Mouse (Mus musculus) spleen, adult 2 months (tissue): ENCODE measurements around the gene Mta2. TPM values are rescaled to one million over a fixed set of nuclear protein-coding genes. Genes with fewer than 3 reads are reported as not detected.

Source experiments
- DNase-seq, 2 experiments: peaks; one replicate each; pipeline versions ENCODE4 v3.0.0 to v3.0.0-alpha.2; 2012 to 2021; ENCODE audit warnings: low spot score in 2 of 2, low read depth in 1 of 2
- H3K27ac ChIP-seq: fragments of 200-500 bp; 2 replicates; pipeline ENCODE4 v1.5.1; 2012; ENCODE audit warnings: low read length, inconsistent platforms; ENCODE audit not compliant: insufficient read depth
- H3K27me3 ChIP-seq: fragments of 200-500 bp; 2 replicates; pipeline ENCODE4 v1.6.1; 2012; ENCODE audit warnings: mild to moderate bottlenecking, moderate library complexity, low read length, inconsistent platforms; ENCODE audit not compliant: control insufficient read depth, insufficient read depth
- H3K36me3 ChIP-seq: fragments of 200-500 bp; 2 replicates; pipeline ENCODE4 v1.6.1; 2012; ENCODE audit warnings: mild to moderate bottlenecking, low read length, inconsistent platforms; ENCODE audit not compliant: control insufficient read depth, insufficient read depth
- H3K4me1 ChIP-seq: fragments of 200-500 bp; 2 replicates; pipeline ENCODE4 v1.6.1; 2011; ENCODE audit warnings: inconsistent platforms; ENCODE audit not compliant: control insufficient read depth, insufficient read depth, insufficient read length
- H3K4me3 ChIP-seq: fragments of 200-500 bp; 2 replicates; pipeline ENCODE4 v1.5.1; 2011; ENCODE audit warnings: mild to moderate bottlenecking, inconsistent platforms; ENCODE audit not compliant: insufficient read depth, insufficient read length; ENCODE audit errors: extremely low read depth
- CTCF ChIP-seq: fragments of 200-500 bp; IDR thresholded peaks from 2 replicates; pipeline ENCODE4 v1.5.1; 2011; ENCODE audit warnings: mild to moderate bottlenecking, inconsistent platforms; ENCODE audit not compliant: insufficient read depth, insufficient read length, insufficient replicate concordance; ENCODE audit errors: extremely low read depth
- POLR2A ChIP-seq: fragments of 200-500 bp; IDR thresholded peaks from 2 replicates; pipeline ENCODE4 v1.6.1; 2011; ENCODE audit warnings: low read depth, low read length, inconsistent platforms
- WGBS: fragments of 180-500 bp; shearing (Covaris S2); methylation state at CpG from one replicate; pipeline ENCODE4 v1.1.7; 2018; 5-methylcytosine and 5-hydroxymethylcytosine counted together
- polyA plus RNA-seq: library from polyadenylated mRNA; depleted of rRNA; stranded (reverse); fragments of >200 nt; gene quantifications from 2 replicates; pipeline ENCODE4 v1.2.3, GENCODE M21; 2012

The Mta2 gene
- polyA plus RNA-seq, 1 experiment: 37.7 TPM

- H3K27ac ChIP-seq: peak overlapping the region; percentile 65
- H3K4me1 ChIP-seq: peaks cover 17% of the 10 kb centered on the region
- H3K4me3 ChIP-seq: peak overlapping the region; percentile 36; the same call in 1 of the 2 replicates
- TF ChIP-seq POLR2A: no peak
- TF ChIP-seq CTCF: no peak
- H3K27me3 ChIP-seq: no peaks in the 10 kb centered on the region
- 59% methylated on average over 10 of the region's 10 CpGs for WGBS
- peaks cover 31% of the 10 kb centered on the region for H3K36me3 ChIP-seq
- no peak for DNase-seq
Observed at GRCm38 (mm10) chr19:8941136-8941514, 550 bp upstream of the Mta2 start.

- Histone ChIP-seq H3K4me3 (peak overlapping the region; percentile 93), H3K27ac (peak overlapping the region; percentile 99), H3K4me1 (peaks cover 17% of the 10 kb centered on the region), H3K27me3 (no peaks in the 10 kb centered on the region), H3K36me3 (peaks cover 32% of the 10 kb centered on the region)
- TF ChIP-seq POLR2A: peak; percentile 20; the same call in 1 of the 2 replicates
- TF ChIP-seq CTCF: no peak
- WGBS: under 1% methylated on average over 46 of the region's 46 CpGs
- DNase-seq: peak in 1 of 2 experiments; percentile 54
Observed at GRCm38 (mm10) chr19:8942276-8942964, 745 bp downstream of the Mta2 start.

GRCm38 (mm10) chr19:8943047-8943446 is 1.4 kb downstream of the Mta2 start:
- H3K27me3 ChIP-seq: no peaks in the 10 kb centered on the region
- no peak for DNase-seq
- TF ChIP-seq CTCF (no peak), POLR2A (no peak)
- WGBS: 35% methylated on average over 2 of the region's 2 CpGs
- peak overlapping the region; percentile 93 for H3K4me3 ChIP-seq
- H3K4me1 ChIP-seq: peaks cover 17% of the 10 kb centered on the region
- no peak overlapping the region for H3K27ac ChIP-seq
- peaks cover 36% of the 10 kb centered on the region for H3K36me3 ChIP-seq

- Histone ChIP-seq H3K36me3 (peaks cover 41% of the 10 kb centered on the region), H3K4me1 (peaks cover 17% of the 10 kb centered on the region), H3K4me3 (no peak overlapping the region), H3K27ac (peak overlapping the region; percentile 5; the same call in 1 of the 2 replicates), H3K27me3 (no peaks in the 10 kb centered on the region)
- no peak for DNase-seq
- 19% methylated on average over 5 of the region's 5 CpGs for WGBS
- no peak for TF ChIP-seq POLR2A
- TF ChIP-seq CTCF: no peak
Observed at GRCm38 (mm10) chr19:8944062-8944461, 2.4 kb downstream of the Mta2 start.

- TF ChIP-seq CTCF (no peak), POLR2A (no peak)
- Histone ChIP-seq H3K27me3 (no peaks in the 10 kb centered on the region), H3K27ac (no peak overlapping the region), H3K4me1 (peaks cover 17% of the 10 kb centered on the region), H3K36me3 (peaks cover 44% of the 10 kb centered on the region), H3K4me3 (no peak overlapping the region)
- peak in 1 of 2 experiments; percentile 43 for DNase-seq
- 20% methylated on average over 5 of the region's 5 CpGs for WGBS
Observed at GRCm38 (mm10) chr19:8944750-8945149, 3.1 kb downstream of the Mta2 start.

GRCm38 (mm10) chr19:8945251-8945650 is 3.6 kb downstream of the Mta2 start:
- no peak for DNase-seq
- Histone ChIP-seq H3K27ac (no peak overlapping the region), H3K27me3 (no peaks in the 10 kb centered on the region), H3K36me3 (peaks cover 46% of the 10 kb centered on the region), H3K4me1 (peaks cover 17% of the 10 kb centered on the region), H3K4me3 (no peak overlapping the region)
- WGBS: 74% methylated on average over 6 of the region's 6 CpGs
- TF ChIP-seq POLR2A: no peak
- no peak for TF ChIP-seq CTCF

GRCm38 (mm10) chr19:8946929-8947328 is 5.3 kb downstream of the Mta2 start:
- Histone ChIP-seq H3K27me3 (no peaks in the 10 kb centered on the region), H3K27ac (no peak overlapping the region), H3K4me3 (no peak overlapping the region), H3K4me1 (peaks cover 10% of the 10 kb centered on the region), H3K36me3 (peaks cover 57% of the 10 kb centered on the region)
- WGBS: 79% methylated on average over 7 of the region's 7 CpGs
- TF ChIP-seq POLR2A (no peak), CTCF (no peak)
- no peak for DNase-seq
